Mouse (Mus musculus) duodenum, adult 2 months (tissue): ENCODE data around the gene Grap2. TPM values are rescaled to one million over a fixed set of nuclear protein-coding genes. Genes with fewer than 3 reads are reported as not detected.

Source experiments
- polyA plus RNA-seq: library from polyadenylated mRNA; depleted of rRNA; stranded (reverse); fragments of >200 nt; gene quantifications from 2 replicates; pipeline ENCODE4 v1.2.3, GENCODE M21; 2012; ENCODE audit warnings: low replicate concordance; rRNA removed

Grap2 gene
- polyA plus RNA-seq = 0.33 and 2.0 TPM in 2 replicates

DNA sequence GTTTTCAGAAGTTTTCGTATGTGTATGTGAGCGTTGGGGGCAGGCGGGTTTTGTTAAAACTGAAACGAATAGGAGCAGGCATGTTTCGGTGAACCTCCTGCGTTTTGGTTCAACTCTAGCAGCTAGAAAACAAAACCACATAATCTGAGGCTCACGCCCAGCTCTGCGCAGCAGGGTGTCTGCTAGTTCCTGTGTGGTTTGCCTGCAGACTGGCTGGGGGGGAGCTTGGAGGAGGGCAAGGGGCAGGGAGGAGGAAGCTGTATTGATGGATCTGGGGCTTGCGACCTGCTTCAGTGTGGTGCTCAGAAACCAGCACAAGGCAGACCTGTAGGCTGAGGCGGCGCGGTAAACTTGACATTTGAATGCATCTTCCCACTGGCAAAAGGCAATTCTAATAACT is at the start of gene Grap2:
Grap2 (plus strand) TSS at position 304 of the 400 bp plus-strand sequence.

DNA sequence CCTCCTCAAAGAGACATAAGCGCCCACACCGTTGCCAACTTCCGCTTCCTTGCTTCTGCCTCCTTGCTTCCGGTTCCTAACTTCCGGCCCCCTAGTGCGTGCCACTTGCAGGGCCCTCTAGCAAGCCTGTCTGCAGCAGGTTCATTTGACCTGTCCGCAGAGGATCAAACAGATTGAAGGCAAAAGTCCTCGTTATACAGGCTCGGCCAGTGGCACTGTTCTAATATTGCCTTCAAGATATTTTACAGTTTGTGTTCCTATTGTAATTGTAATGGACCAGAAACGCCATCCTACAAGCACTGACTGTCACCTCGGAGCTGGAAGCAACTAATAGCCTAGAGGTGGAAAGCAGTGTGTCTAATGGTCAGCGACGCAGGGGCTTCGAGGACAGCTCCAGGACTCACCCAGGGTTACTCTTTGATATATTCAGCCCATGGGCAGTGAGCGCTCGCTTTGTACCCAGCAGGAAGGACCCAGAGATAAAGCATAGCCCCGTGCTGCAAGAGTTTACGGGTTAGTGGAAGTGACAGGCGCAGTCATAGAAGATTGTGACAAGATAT is 7.2 kb upstream of the Grap2 start, which contains the start of gene Enthd1:
Enthd1 (minus strand) TSS at position 51 of the 560 bp plus-strand sequence.

DNA sequence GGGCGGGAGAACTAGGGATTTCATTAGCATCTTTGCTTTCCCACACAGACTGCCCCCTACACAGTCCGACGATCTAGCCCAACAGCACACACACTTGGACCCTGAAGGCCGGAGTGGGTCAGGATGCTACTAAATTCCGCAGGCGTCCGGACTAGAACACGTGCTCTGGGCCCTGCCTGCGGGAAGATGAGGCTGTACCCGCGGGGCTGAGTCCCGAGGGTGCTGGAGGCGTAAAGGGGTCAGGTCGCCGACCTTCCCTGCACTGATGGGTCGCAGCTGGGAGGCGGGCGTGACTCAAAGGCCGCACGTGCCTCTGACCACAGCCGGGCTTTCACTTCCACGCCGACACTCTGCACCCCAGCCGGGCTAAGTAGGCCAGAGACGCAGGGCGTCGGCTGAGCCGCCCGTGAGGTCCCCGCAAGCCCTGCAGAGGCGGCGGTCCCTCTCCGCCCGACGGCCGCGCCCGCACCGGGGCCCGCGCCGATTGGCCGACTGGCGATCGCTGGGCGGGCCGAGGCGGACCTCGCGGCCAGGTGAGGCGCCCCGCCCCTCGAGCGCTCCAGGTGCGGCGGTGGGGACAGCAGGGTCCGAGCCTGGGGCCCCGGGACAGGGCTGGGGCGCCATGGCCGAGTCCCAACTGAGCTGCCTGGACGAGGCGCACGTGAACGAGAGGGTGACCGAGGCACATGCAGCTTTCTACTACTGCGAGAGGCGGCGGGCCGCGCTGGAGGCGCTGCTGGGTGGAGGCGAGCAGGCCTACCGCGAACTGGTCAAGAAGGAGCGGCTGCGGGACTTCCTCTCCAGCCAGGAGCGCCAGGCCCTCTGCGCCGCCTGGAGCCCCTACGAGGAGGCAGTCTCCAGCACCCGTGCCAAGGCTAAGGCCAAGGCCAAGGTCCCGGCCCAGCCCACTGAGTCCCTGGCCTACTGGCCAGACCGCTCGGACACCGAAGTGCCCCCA is 99.2 kb downstream of the Grap2 start, which contains the start of gene Fam83f:
Fam83f (plus strand) TSS at position 553 of the 958 bp plus-strand sequence.

Other genes with a start within 250 kb of the Grap2 start
- not detected in 2 replicates for gene Enthd1, start 7.4 kb upstream of the Grap2 start, polyA plus RNA-seq
- 9.7 and 15.0 TPM in 2 replicates for gene Fam83f, start 99.3 kb downstream of the Grap2 start, polyA plus RNA-seq
- gene Tnrc6b, start 138.7 kb downstream of the Grap2 start, polyA plus RNA-seq = 10.1 and 10.8 TPM in 2 replicates